Mouse (Mus musculus): ENCODE results near the gene Klhl24. TPM values are rescaled to one million over a fixed set of nuclear protein-coding genes. Genes with fewer than 3 reads are reported as not detected.

Klhl24 gene
- 20.7 and 27.2 TPM in 2 replicates for polyA plus RNA-seq (2016; fragmentation: Nextera tagmentation; extraction: Ambion mirVana)

GRCm38 (mm10) chr16:20097069-20097710, at the start of gene Klhl24:
Klhl24 (plus strand) TSS chr16:20097542.
- DNase-seq (ENCODE audit: low spot score): peak; percentile 89
- no peaks in the 10 kb centered on the region for H3K27me3 ChIP-seq (ENCODE audit: low read depth, poor library complexity, severe bottlenecking)
- under 1% methylated on average over 29 of the region's 29 CpGs for whole genome bisulfite sequencing
- peak within 1 kb of the TSS; percentile 95 for H3K4me3 ChIP-seq
- no peaks in the 10 kb centered on the region; the same call in 1 of the 2 replicates for H3K4me1 ChIP-seq
- H3K36me3 ChIP-seq: peaks cover 15% of the 10 kb centered on the region; the same call in 1 of the 2 replicates
- peak within 1 kb of the TSS; percentile 98 for H3K27ac ChIP-seq
- H3K9me3 ChIP-seq (replicated peaks): no peaks in the 10 kb centered on the region

- WGBS: 92% methylated on average over 3 of the region's 3 CpGs
- no peak for DNase-seq (ENCODE audit: low spot score)
- Histone ChIP-seq H3K9me3 (replicated peaks) (no peaks in the 10 kb centered on the region), H3K27me3 (ENCODE audit: low read depth, poor library complexity, severe bottlenecking) (no peaks in the 10 kb centered on the region), H3K27ac (no peak overlapping the region), H3K36me3 (no peaks in the 10 kb centered on the region), H3K4me3 (no peak overlapping the region), H3K4me1 (no peaks in the 10 kb centered on the region)
Observed at GRCm38 (mm10) chr16:20052655-20053054, 44.7 kb upstream of the Klhl24 start.

GRCm38 (mm10) chr16:20072770-20073169, 24.6 kb upstream of the Klhl24 start:
- WGBS: 23% methylated on average over 1 of the region's 1 CpGs
- Histone ChIP-seq H3K4me1 (0 out of 2 replicates have a peak, but pooled peaks cover 2% of the 10 kb centered on the region), H3K9me3 (replicated peaks) (no peaks in the 10 kb centered on the region), H3K27ac (no peak overlapping the region), H3K36me3 (no peaks in the 10 kb centered on the region), H3K27me3 (ENCODE audit: low read depth, poor library complexity, severe bottlenecking) (no peaks in the 10 kb centered on the region), H3K4me3 (no peak overlapping the region)
- DNase-seq (ENCODE audit: low spot score): no peak

DNA sequence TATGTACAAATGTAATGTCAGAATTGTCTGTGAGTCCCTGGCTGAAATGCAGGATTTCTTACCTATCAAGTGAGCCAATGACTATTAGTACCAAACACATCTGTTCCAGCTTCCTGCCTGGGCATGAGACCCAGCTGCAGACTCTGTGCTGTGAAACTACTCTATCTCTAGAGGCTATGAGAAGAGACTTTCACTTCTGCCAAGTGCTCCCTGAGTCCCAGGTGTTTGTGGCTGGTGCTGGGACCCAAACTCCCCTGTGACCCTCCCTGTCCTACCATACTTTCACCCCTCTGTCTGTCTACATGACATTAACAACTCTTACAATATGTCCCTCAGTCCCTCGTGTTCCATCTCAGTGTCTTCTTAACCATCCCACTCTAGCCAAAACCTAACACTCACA, 20.7 kb upstream of the Klhl24 start:
- no peak overlapping the region for H3K4me3 ChIP-seq
- 76% methylated on average over 1 of the region's 1 CpGs for WGBS
- DNase-seq (ENCODE audit: low spot score): no peak
- H3K27ac ChIP-seq: no peak overlapping the region
- H3K4me1 ChIP-seq: 0 out of 2 replicates have a peak, but pooled peaks cover 2% of the 10 kb centered on the region
- H3K9me3 ChIP-seq (replicated peaks): no peaks in the 10 kb centered on the region
- H3K27me3 ChIP-seq (ENCODE audit: low read depth, poor library complexity, severe bottlenecking): no peaks in the 10 kb centered on the region
- H3K36me3 ChIP-seq: no peaks in the 10 kb centered on the region

- WGBS: 91% methylated on average over 3 of the region's 3 CpGs
- H3K4me1 ChIP-seq: no peaks in the 10 kb centered on the region
- H3K4me3 ChIP-seq: no peak overlapping the region
Observed at GRCm38 (mm10) chr16:20080271-20080670, 17.1 kb upstream of the Klhl24 start.

GRCm38 (mm10) chr16:20084623-20085022, 12.7 kb upstream of the Klhl24 start:
- 94% methylated on average over 1 of the region's 1 CpGs for WGBS

More at GRCm38 (mm10) chr16:20080271-20080670, 17.1 kb upstream of the Klhl24 start:
- Histone ChIP-seq H3K36me3 (no peaks in the 10 kb centered on the region), H3K9me3 (replicated peaks) (no peaks in the 10 kb centered on the region), H3K27me3 (ENCODE audit: low read depth, poor library complexity, severe bottlenecking) (no peaks in the 10 kb centered on the region), H3K27ac (no peak overlapping the region)
- DNase-seq (ENCODE audit: low spot score): no peak

GRCm38 (mm10) chr16:20085250-20085905, 12.0 kb upstream of the Klhl24 start:
- no peak for DNase-seq (ENCODE audit: low spot score)
- no peaks in the 10 kb centered on the region for H3K36me3 ChIP-seq
- H3K4me3 ChIP-seq: no peak overlapping the region
- H3K27ac ChIP-seq: no peak overlapping the region
- H3K27me3 ChIP-seq (ENCODE audit: low read depth, poor library complexity, severe bottlenecking): no peaks in the 10 kb centered on the region
- 90% methylated on average over 5 of the region's 5 CpGs for WGBS
- no peaks in the 10 kb centered on the region for H3K4me1 ChIP-seq
- no peaks in the 10 kb centered on the region for H3K9me3 ChIP-seq (replicated peaks)

More at GRCm38 (mm10) chr16:20084623-20085022, 12.7 kb upstream of the Klhl24 start:
- no peaks in the 10 kb centered on the region for H3K36me3 ChIP-seq
- no peaks in the 10 kb centered on the region for H3K9me3 ChIP-seq (replicated peaks)
- H3K4me1 ChIP-seq: no peaks in the 10 kb centered on the region
- no peak overlapping the region for H3K4me3 ChIP-seq
- no peak overlapping the region for H3K27ac ChIP-seq
- H3K27me3 ChIP-seq (ENCODE audit: low read depth, poor library complexity, severe bottlenecking): no peaks in the 10 kb centered on the region
- no peak for DNase-seq (ENCODE audit: low spot score)

- 88% methylated on average over 5 of the region's 5 CpGs for WGBS
- H3K36me3 ChIP-seq: no peaks in the 10 kb centered on the region
- no peaks in the 10 kb centered on the region for H3K9me3 ChIP-seq (replicated peaks)
- H3K27me3 ChIP-seq (ENCODE audit: low read depth, poor library complexity, severe bottlenecking): no peaks in the 10 kb centered on the region
- DNase-seq (ENCODE audit: low spot score): no peak
- H3K4me1 ChIP-seq: no peaks in the 10 kb centered on the region
- H3K27ac ChIP-seq: no peak overlapping the region
- no peak overlapping the region for H3K4me3 ChIP-seq
Observed at GRCm38 (mm10) chr16:20086976-20087375, 10.4 kb upstream of the Klhl24 start.

DNA sequence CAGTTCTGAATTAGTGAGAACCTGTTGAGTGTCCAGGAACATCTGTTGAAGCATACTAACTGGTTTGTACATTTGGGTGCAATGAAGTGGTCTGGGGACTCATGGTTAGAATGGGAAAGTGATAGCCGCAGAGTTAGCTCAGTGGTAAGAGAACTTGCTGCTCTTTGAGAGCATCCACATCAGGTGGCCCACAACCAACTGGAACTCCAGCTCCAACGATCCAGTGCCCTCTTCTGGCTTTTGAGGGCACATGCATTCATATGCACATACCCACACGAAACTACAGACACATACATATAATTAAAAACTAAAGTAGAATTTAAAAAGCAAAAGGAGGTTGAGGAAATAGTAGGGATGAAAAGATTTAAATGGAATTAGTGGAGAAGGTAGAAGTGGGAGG, 7.7 kb upstream of the Klhl24 start:
- no peak for DNase-seq (ENCODE audit: low spot score)
- H3K27me3 ChIP-seq (ENCODE audit: low read depth, poor library complexity, severe bottlenecking): no peaks in the 10 kb centered on the region
- H3K4me1 ChIP-seq: no peaks in the 10 kb centered on the region
- H3K27ac ChIP-seq: no peak overlapping the region
- 92% methylated on average over 3 of the region's 3 CpGs for WGBS
- no peak overlapping the region for H3K4me3 ChIP-seq
- H3K36me3 ChIP-seq: no peaks in the 10 kb centered on the region
- no peaks in the 10 kb centered on the region for H3K9me3 ChIP-seq (replicated peaks)

DNA sequence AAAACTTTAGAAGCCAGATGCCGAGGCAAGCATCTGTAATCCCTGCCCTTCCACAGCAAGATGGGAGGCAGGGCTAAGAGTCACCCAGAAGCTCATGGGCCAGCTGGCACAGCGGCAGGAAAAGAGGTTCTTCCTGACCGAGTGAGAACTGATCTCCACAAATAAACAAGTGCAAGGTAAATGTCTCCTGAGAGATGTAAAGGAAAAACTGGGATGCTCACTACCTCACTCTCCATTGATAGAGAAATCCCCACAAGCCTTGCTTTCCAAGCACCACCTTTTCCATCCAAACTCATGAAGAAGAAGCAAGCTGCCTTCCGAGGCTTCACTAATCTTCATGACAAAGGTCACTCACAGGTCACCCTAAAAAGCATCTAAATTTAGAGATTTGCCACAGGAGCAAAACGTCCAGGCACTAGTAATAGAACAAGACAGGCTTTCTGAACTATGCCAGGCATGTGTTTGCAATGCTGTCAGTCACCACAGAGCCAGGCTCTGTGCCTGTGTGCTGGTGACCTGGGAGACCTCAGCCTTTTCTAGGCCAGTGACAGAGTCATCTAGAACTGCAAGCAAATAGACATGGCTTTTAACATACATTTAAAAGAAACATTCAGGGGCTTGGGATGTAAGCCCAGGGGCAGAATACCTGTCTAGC, 6.3 kb upstream of the Klhl24 start:
- DNase-seq (ENCODE audit: low spot score): no peak
- no peaks in the 10 kb centered on the region for H3K36me3 ChIP-seq
- H3K27me3 ChIP-seq (ENCODE audit: low read depth, poor library complexity, severe bottlenecking): no peaks in the 10 kb centered on the region
- no peak overlapping the region for H3K27ac ChIP-seq
- no peak overlapping the region for H3K4me3 ChIP-seq
- 29% methylated on average over 5 of the region's 5 CpGs for WGBS
- H3K4me1 ChIP-seq: no peaks in the 10 kb centered on the region
- H3K9me3 ChIP-seq (replicated peaks): no peaks in the 10 kb centered on the region

- 78% methylated on average over 2 of the region's 2 CpGs for WGBS
- Histone ChIP-seq H3K4me1 (no peaks in the 10 kb centered on the region; the same call in 1 of the 2 replicates), H3K27ac (no peak overlapping the region), H3K9me3 (replicated peaks) (no peaks in the 10 kb centered on the region), H3K4me3 (no peak overlapping the region), H3K36me3 (peaks cover 11% of the 10 kb centered on the region; the same call in 1 of the 2 replicates), H3K27me3 (ENCODE audit: low read depth, poor library complexity, severe bottlenecking) (no peaks in the 10 kb centered on the region)
- no peak for DNase-seq (ENCODE audit: low spot score)
Observed at GRCm38 (mm10) chr16:20095966-20096365, 1.4 kb upstream of the Klhl24 start.

DNA sequence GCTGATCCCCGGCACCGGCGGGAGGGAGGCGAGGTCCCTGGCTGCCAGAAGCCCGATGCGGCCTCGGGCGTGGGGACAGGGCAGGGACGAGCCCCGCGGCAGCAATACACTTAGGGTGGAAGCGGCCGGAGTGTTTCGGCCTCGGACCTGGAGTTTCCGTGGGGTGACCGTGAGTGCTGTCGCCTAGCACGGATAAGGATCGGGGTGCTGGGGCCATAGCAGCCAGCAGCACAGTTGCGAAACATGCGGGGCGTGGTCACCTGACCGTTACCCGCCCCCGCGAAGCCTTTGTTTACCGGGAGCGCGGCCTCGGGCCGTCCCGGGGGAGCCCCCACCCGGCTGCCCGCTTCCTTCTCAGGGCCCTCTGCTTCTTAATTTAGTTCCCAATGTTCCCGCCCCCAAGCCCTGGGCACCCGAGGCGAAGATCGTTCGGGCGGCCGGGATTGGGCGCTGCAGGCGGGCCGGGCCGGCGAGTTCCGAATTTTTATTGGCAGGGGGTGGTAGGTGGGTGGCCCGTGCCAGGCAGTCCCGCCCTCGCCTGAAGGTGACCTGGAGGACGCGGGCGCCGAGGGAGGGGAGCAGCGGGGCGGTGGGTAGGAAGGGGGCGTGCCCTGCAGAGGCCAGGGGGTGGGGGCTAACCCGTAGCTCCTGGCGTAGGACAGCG, 501 bp downstream of the Klhl24 start:
- under 1% methylated on average over 61 of the region's 61 CpGs for WGBS
- peak; percentile 94 for DNase-seq (ENCODE audit: low spot score)
- Histone ChIP-seq H3K36me3 (peaks cover 22% of the 10 kb centered on the region), H3K27me3 (ENCODE audit: low read depth, poor library complexity, severe bottlenecking) (no peaks in the 10 kb centered on the region), H3K4me1 (no peaks in the 10 kb centered on the region; the same call in 1 of the 2 replicates), H3K9me3 (replicated peaks) (no peaks in the 10 kb centered on the region), H3K27ac (peak overlapping the region; percentile 98), H3K4me3 (peak overlapping the region; percentile 95)
